8 mouse cellular contexts compared by ENCODE assay signal in genomic region chr15:97785731-97786411, GRCm38 (mm10). TPM values are rescaled to one million over a fixed set of nuclear protein-coding genes. Genes with fewer than 3 reads are reported as not detected.
DNase-seq lines count a peak whose midpoint lies in the region; ATAC-seq and TF ChIP-seq lines count a peak whose summit lies in the region.

No protein-coding gene starts in this region.

- H3K27ac ChIP-seq in hindbrain, embryonic 10.5 days, result no peak overlapping the region
- no peak overlapping the region for H3K27ac ChIP-seq in hindbrain, embryonic 14.5 days
- no peak overlapping the region for H3K27ac ChIP-seq in stomach, embryonic 15.5 days

- H3K4me1 ChIP-seq in hindbrain, embryonic 10.5 days (replicated peaks), result peaks cover 40% of the 10 kb centered on the region
- peaks cover 31% of the 10 kb centered on the region; the same call in 1 of the 2 replicates for H3K4me1 ChIP-seq in hindbrain, embryonic 14.5 days (replicated peaks; ENCODE audit: control insufficient read depth, insufficient read depth, low read length)
- peaks cover 37% of the 10 kb centered on the region for H3K4me1 ChIP-seq in stomach, embryonic 15.5 days

- 77% methylated on average over 9 of the region's 9 CpGs for WGBS in hindbrain, embryonic 10.5 days
- WGBS in hindbrain, embryonic 14.5 days, result 85% methylated on average over 9 of the region's 9 CpGs
- 75% methylated on average over 9 of the region's 9 CpGs for WGBS in stomach, embryonic 15.5 days

- no peaks in the 10 kb centered on the region for H3K9me3 ChIP-seq in hindbrain, embryonic 10.5 days
- H3K9me3 ChIP-seq in hindbrain, embryonic 14.5 days (ENCODE audit: control insufficient read depth, low read length), result no peaks in the 10 kb centered on the region
- no peaks in the 10 kb centered on the region for H3K9me3 ChIP-seq in stomach, embryonic 15.5 days

- H3ac ChIP-seq in C2C12 (ENCODE audit: control insufficient read depth, insufficient read length, low read depth), result no peak overlapping the region

- no peak overlapping the region for H3K4me2 ChIP-seq in hindbrain, embryonic 14.5 days (replicated peaks)
- H3K4me2 ChIP-seq in stomach, embryonic 15.5 days, result no peak overlapping the region

- H3K4me3 ChIP-seq in hindbrain, embryonic 10.5 days, result peak overlapping the region; percentile 13; the same call in 1 of the 2 replicates
- no peak overlapping the region for H3K4me3 ChIP-seq in hindbrain, embryonic 14.5 days (replicated peaks; ENCODE audit: low read length)
- H3K4me3 ChIP-seq in C2C12 (ENCODE audit: insufficient read depth, poor library complexity, severe bottlenecking), result peak overlapping the region; percentile 84
- no peak overlapping the region for H3K4me3 ChIP-seq in stomach, embryonic 15.5 days (replicated peaks)

- no peak for DNase-seq in hindbrain, embryonic 10.5 days (ENCODE audit: low spot score)
- DNase-seq in hindbrain, embryonic 14.5 days (ENCODE audit: low spot score), result no peak
- peak; percentile 61 to 71 for DNase-seq in kidney, postnatal 36 days
- no peak for DNase-seq in embryo, embryonic 10 days (ENCODE audit: low spot score)

- H3K9ac ChIP-seq in hindbrain, embryonic 14.5 days, result no peak overlapping the region
- H3K9ac ChIP-seq in stomach, embryonic 15.5 days, result no peak overlapping the region

- H3K79me3 ChIP-seq in C2C12 (ENCODE audit: low read depth), result peaks cover 28% of the 10 kb centered on the region

- ATAC-seq in hindbrain, embryonic 14.5 days (ENCODE audit: low FRiP score), result no peak
- peak; percentile 39 for ATAC-seq in common myeloid progenitor, adult 5-6 weeks (replicated peaks; ENCODE audit: low read depth, poor library complexity, severe bottlenecking)
- ATAC-seq in stomach, embryonic 15.5 days (ENCODE audit: insufficient read depth, low FRiP score, low read depth), result peak; percentile 44
- ATAC-seq in monocyte, adult 5-6 weeks (replicated peaks; ENCODE audit: insufficient number of reproducible peaks, low FRiP score, low TSS enrichment, poor library complexity, severe bottlenecking), result no peak

- peaks cover 62% of the 10 kb centered on the region for H3K79me2 ChIP-seq in C2C12 (ENCODE audit: control insufficient read depth, insufficient read depth)

- H3K27me3 ChIP-seq in hindbrain, embryonic 10.5 days (ENCODE audit: insufficient read depth, poor library complexity, severe bottlenecking), result peaks cover 33% of the 10 kb centered on the region
- peaks cover 8% of the 10 kb centered on the region; the same call in 1 of the 2 replicates for H3K27me3 ChIP-seq in hindbrain, embryonic 14.5 days (ENCODE audit: control insufficient read depth, insufficient read depth, low read length)
- H3K27me3 ChIP-seq in C2C12 (ENCODE audit: control insufficient read depth, insufficient read depth, insufficient read length), result no peaks in the 10 kb centered on the region
- no peaks in the 10 kb centered on the region for H3K27me3 ChIP-seq in stomach, embryonic 15.5 days (replicated peaks)

- H3K36me3 ChIP-seq in hindbrain, embryonic 10.5 days, result peaks cover 4% of the 10 kb centered on the region
- H3K36me3 ChIP-seq in hindbrain, embryonic 14.5 days (replicated peaks; ENCODE audit: control insufficient read depth, insufficient read depth), result peaks cover 6% of the 10 kb centered on the region
- peaks cover 37% of the 10 kb centered on the region for H3K36me3 ChIP-seq in C2C12 (ENCODE audit: control insufficient read depth, insufficient read depth)
- peaks cover 1% of the 10 kb centered on the region; the same call in 1 of the 2 replicates for H3K36me3 ChIP-seq in stomach, embryonic 15.5 days

- no peak for TF ChIP-seq CTCF in C2C12 (IDR thresholded peaks at IDR 0.05; ENCODE audit: control insufficient read depth, insufficient read depth, insufficient read length)

TF ChIP-seq in C2C12, 6 proteins besides CTCF, POLR2A, EP300 and RAD21:
- no peak for TF ChIP-seq FOSL1 (IDR thresholded peaks at IDR 0.05; ENCODE audit: insufficient read depth, low read length, poor library complexity, severe bottlenecking)
- TF ChIP-seq MYOD1 (IDR thresholded peaks at IDR 0.05; ENCODE audit: control insufficient read depth, insufficient read length, low read depth), result no peak
- TF ChIP-seq USF1 (IDR thresholded peaks at IDR 0.05; ENCODE audit: low read depth), result peak; percentile 82
- TF ChIP-seq CEBPB (IDR thresholded peaks at IDR 0.05; ENCODE audit: low read depth), result no peak
- TF ChIP-seq MAX (IDR thresholded peaks at IDR 0.05), result no peak
- TF ChIP-seq MYOG (IDR thresholded peaks at IDR 0.05; ENCODE audit: control insufficient read depth, extremely low read depth, insufficient read length), result no peak
TF ChIP-seq in C2C12: peak in this region for 1.

RNA-seq across cellular contexts. Expression of gene Slc48a1, which starts 7.6 kb away (rescaled TPM):
- 28.8 and 31.3 TPM in 2 replicates for polyA plus RNA-seq in hindbrain, embryonic 10.5 days (2016; fragmentation: Nextera tagmentation; extraction: Ambion mirVana)
- polyA plus RNA-seq in hindbrain, embryonic 14.5 days (2014; fragmentation: Nextera tagmentation; extraction: Ambion mirVana), result 92.6 and 101 TPM in 2 replicates
- polyA plus RNA-seq in C2C12 (2012; fragmentation: generic; extraction: Trizol), result 148 TPM
- total RNA-seq in common myeloid progenitor, adult 5-6 weeks (2017), result 55.3 and 57.2 TPM in 2 replicates
- polyA plus RNA-seq in stomach, embryonic 15.5 days (2015; fragmentation: Nextera tagmentation; extraction: Ambion mirVana), result 29.6 and 41.9 TPM in 2 replicates
- total RNA-seq in monocyte, adult 5-6 weeks (2017), result 20.0 to 22.8 TPM (median 22.4 TPM) in 3 replicates

RNA-seq across cellular contexts. Expression of gene Rapgef3, which starts 18.1 kb away (rescaled TPM):
- polyA plus RNA-seq in hindbrain, embryonic 10.5 days (2016; fragmentation: Nextera tagmentation; extraction: Ambion mirVana), result 6.2 and 6.7 TPM in 2 replicates
- 7.3 and 9.6 TPM in 2 replicates for polyA plus RNA-seq in hindbrain, embryonic 14.5 days (2014; fragmentation: Nextera tagmentation; extraction: Ambion mirVana)
- polyA plus RNA-seq in C2C12 (2012; fragmentation: generic; extraction: Trizol), result 0.88 TPM
- total RNA-seq in common myeloid progenitor, adult 5-6 weeks (2017), result 6.1 and 7.5 TPM in 2 replicates
- polyA plus RNA-seq in stomach, embryonic 15.5 days (2015; fragmentation: Nextera tagmentation; extraction: Ambion mirVana), result 9.0 and 10.0 TPM in 2 replicates
- 0.19 to 5.1 TPM (median 1.8 TPM) in 3 replicates for total RNA-seq in monocyte, adult 5-6 weeks (2017)

RNA-seq across cellular contexts. Expression of gene Endou, which starts 54.7 kb away (rescaled TPM):
- polyA plus RNA-seq in hindbrain, embryonic 10.5 days (2016; fragmentation: Nextera tagmentation; extraction: Ambion mirVana), result 0.07 and 0.08 TPM in 2 replicates
- polyA plus RNA-seq in hindbrain, embryonic 14.5 days (2014; fragmentation: Nextera tagmentation; extraction: Ambion mirVana), result 0.20 and 0.31 TPM in 2 replicates
- 0.04 TPM for polyA plus RNA-seq in C2C12 (2012; fragmentation: generic; extraction: Trizol)
- 0.49 and 2.3 TPM in 2 replicates for total RNA-seq in common myeloid progenitor, adult 5-6 weeks (2017)
- polyA plus RNA-seq in stomach, embryonic 15.5 days (2015; fragmentation: Nextera tagmentation; extraction: Ambion mirVana), result 0.35 and 2.2 TPM in 2 replicates
- 0.32 to 1.6 TPM in 2 of 3 replicates, not detected in the other for total RNA-seq in monocyte, adult 5-6 weeks (2017)

RNA-seq across cellular contexts. Expression of gene Hdac7, which starts 58.4 kb away (rescaled TPM):
- polyA plus RNA-seq in hindbrain, embryonic 10.5 days (2016; fragmentation: Nextera tagmentation; extraction: Ambion mirVana), result 25.7 and 32.7 TPM in 2 replicates
- 23.7 and 28.0 TPM in 2 replicates for polyA plus RNA-seq in hindbrain, embryonic 14.5 days (2014; fragmentation: Nextera tagmentation; extraction: Ambion mirVana)
- 41.2 TPM for polyA plus RNA-seq in C2C12 (2012; fragmentation: generic; extraction: Trizol)
- total RNA-seq in common myeloid progenitor, adult 5-6 weeks (2017), result 22.2 and 30.7 TPM in 2 replicates
- 22.1 and 23.6 TPM in 2 replicates for polyA plus RNA-seq in stomach, embryonic 15.5 days (2015; fragmentation: Nextera tagmentation; extraction: Ambion mirVana)
- total RNA-seq in monocyte, adult 5-6 weeks (2017), result 6.5 to 17.5 TPM (median 10.7 TPM) in 3 replicates

Comparison
In these comparisons a context has a peak if more than half of its experiments do, and no peak if none do; other contexts are left out.
1. H3K4me3 ChIP-seq: peak in hindbrain, embryonic 10.5 days (single experiment) and C2C12 (single experiment); none in hindbrain, embryonic 14.5 days (single experiment) and stomach, embryonic 15.5 days (single experiment).
2. DNase-seq: peak in kidney, postnatal 36 days (2 of 2); none in hindbrain, embryonic 10.5 days (single experiment), hindbrain, embryonic 14.5 days (single experiment) and embryo, embryonic 10 days (single experiment).
3. ATAC-seq: peak in common myeloid progenitor, adult 5-6 weeks (single experiment) and stomach, embryonic 15.5 days (single experiment); none in hindbrain, embryonic 14.5 days (single experiment) and monocyte, adult 5-6 weeks (single experiment).